Mouse (Mus musculus) frontal cortex, postnatal 10 days (tissue): ENCODE measurements around the gene Cog1.

Experiments used
- DNase-seq, 2 experiments: peaks; one replicate each; pipeline ENCODE4 v3.0.0; 2022; ENCODE audit warnings: low spot score in 2 of 2, mixed read lengths in 1 of 2

Cog1 gene

GRCm38 (mm10) chr11:113648690-113649352 is at the start of gene Cog1:
Gene Cog1 (plus strand): TSS chr11:113649169.
- DNase-seq: no peak

DNA sequence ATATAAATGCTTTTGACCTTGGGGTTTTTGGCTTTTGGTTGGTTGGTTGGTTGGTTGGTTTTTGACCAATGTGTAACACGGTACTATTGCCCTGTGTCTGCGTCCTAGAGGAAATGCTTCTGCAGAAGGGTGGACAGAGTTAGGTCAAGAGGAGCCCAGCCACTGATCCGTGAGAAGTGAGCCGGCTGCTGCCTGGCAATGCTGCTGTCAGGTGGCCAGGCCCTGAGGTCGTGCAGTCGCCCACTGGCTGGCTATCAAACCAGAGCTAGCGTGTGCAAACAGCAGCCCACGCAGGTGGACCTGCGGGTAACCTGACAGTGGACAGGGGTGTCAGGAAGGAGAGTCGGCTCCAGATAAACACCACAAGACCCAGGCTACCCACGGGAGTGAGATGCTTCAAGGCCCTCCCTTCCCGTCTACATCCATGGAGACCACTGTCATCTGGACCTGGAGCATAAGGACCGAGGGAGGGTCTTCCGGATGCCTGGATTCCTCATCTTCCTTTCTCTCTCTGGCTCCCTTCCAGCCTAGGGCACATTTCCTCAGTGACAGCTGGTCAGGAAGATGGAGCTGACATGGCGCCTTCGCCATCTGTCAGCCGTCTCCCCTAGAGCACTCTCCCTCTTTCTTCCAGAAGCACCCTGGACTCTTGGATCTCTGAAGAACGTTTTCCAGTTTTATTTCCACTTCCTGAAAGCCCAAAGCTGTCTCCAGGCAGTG is 48.3 kb upstream of the Cog1 start:
- DNase-seq: no peak

GRCm38 (mm10) chr11:113601616-113602343 is 47.2 kb upstream of the Cog1 start:
- no peak for DNase-seq

DNA sequence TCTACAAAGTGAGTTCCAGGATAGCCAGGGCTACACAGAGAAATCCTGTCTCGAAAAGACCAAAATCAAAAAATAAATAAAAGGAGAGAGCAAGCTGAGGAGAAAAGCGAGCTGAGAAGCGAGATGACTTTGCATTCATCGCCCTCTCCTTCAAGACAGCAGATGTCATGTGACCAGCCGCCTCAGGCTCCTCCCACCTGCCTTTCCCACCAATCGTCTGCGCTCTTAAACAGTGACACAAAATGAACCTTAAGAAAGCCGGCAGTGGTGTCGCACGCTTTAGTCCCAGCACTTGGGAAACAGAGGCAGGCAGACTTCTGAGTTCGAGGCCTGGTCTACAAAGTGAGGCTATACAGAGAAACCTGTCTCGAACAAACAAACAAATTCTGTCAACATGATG is 41.4 kb upstream of the Cog1 start:
- no peak for DNase-seq

GRCm38 (mm10) chr11:113609581-113609980 is 39.4 kb upstream of the Cog1 start:
- no peak for DNase-seq

- no peak for DNase-seq
These were observed 38.7 kb upstream of the Cog1 start for GRCm38 (mm10) chr11:113610266-113610665.

- no peak for DNase-seq
These were observed 37.8 kb upstream of the Cog1 start for GRCm38 (mm10) chr11:113611112-113611646.

GRCm38 (mm10) chr11:113611664-113612611 is 37.0 kb upstream of the Cog1 start:
- DNase-seq: peak in 1 of 2 experiments; percentile 57

DNA sequence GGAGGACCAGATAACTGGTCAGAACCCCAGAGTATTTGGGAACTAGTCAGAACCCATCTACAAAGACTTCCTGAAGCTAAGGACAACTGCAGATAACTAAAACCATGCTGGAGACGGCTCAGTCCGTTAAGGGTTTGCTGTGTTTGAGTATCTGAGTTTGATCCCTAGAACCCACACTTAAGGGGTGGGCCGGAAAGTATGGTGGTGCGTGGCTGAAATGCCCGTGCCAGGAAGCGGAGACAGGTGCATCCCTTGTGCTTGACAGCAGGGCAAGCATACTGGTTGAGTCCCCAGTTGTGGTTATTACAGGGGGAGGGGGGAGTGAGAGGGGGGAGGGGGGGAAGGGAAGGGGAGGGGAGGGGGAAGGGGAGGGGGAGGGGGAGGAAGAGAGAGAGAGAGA is 34.5 kb upstream of the Cog1 start:
- DNase-seq: no peak

DNA sequence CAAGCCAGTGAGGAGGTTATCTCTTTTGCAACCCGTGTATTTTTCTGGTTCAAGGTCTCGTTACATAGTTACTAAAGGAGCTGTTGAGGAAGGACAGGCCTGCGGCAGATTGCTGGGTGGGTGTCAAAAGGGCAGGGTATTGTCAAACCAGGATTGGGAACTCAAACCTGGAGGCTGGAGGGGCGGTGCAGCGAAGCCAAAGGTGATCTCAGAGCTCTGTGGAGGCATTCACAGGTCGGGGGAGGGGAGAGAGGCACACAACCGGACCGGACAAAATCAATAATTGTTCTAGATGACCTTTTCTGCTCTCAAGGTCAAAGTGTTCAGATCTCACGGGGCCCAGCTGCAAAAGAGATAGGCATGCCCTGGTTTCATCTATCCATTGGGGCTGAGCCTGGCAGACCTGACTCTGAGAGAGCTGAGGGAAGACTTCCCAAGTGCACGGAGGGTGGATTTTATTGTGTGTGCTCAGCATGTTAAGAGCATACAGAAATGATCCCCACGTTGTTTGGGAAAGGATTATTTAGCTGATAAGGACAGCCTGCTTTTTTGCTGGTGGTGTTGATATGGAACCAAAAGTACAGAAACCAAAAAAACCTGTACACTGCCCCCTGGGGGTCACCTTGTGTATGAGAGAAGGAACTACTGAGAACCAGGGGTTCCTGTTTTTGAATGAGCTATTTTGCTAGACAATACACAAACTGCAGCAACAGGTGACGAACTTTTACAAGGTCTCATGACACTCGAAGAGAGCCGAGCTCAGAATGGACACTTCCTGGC is 31.6 kb upstream of the Cog1 start:
- peak; percentile 45 to 62 for DNase-seq

DNA sequence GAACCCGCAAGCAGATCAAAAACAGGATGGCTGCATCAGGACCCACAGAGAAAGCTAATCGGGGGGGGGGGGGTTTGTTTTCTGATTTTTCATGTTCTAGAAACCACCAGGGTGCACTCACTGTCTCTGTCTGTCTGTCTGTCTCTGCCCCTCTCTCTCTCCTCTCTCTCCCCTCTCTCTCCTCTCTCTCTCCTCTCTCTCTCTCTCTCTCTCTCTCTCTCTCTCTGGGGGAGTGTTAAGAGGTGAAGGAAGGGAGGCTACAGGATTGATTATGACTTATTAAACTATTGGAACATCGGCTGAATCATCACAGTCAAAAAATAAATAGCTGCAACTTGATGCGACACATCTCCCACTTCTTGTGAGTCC is 30.7 kb upstream of the Cog1 start:
- DNase-seq: no peak

DNA sequence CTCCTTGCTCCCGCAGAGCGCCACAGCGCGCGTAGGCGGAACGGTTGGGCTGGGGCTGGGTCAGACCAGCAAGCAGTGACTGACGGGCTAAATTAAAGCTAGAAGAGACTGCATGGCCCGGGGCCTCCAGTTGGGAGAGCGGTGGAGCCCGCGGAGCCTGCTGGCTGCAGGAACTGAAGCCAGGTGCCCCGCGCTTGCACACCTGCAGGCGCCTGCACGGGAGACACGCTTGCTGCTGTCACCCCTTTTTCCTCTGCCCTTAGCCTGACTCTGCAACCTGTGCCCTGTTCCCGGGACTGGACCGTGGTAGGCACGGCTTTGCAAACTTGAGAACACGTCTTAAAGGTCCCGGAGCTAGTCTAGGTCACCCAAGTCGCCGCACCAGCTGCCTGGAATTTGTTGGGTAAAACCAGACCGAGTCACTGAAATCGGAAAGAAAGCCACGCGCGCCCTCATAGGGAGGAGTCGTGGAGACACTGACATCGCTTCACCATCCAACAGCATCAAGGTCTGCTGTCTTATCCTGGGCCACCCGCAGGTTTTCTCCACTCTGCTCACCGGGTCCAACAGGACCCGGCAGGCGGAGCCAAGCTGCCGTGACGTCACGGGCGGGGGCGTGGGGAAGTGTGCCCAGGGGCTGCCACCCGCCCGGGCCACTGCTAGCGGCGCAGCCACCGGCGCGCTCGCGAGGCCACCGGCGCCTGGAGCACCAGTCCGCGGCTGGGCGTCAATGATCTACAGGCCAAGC is 30.1 kb upstream of the Cog1 start, which contains the start of gene Sstr2:
Sstr2 (plus strand) TSS at position 671 of the 748 bp plus-strand sequence.
- DNase-seq: peak; percentile 71 to 77

- DNase-seq: no peak
These were observed 29.4 kb upstream of the Cog1 start for GRCm38 (mm10) chr11:113619420-113620080.

DNA sequence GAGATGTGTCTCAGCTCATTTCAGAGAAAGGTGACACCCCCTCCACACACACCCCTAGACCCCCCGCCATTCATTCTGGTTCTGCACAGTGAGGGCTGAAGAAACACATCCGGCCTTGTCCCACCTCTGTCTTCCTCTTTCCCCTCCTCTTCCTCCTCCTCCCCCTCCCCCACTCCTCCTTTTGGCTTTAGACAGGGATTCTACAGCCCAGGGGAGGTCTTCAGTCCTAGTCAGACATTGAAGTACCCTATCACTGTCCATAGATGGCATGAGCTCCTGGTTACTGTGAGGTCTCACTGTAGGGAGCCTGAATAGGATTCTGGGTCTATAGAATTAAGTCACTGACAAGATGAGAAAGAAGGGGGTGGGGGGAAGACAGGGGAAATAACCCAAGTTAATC is 28.0 kb upstream of the Cog1 start:
- DNase-seq: no peak

GRCm38 (mm10) chr11:113622028-113622427 is 26.9 kb upstream of the Cog1 start:
- no peak for DNase-seq

DNA sequence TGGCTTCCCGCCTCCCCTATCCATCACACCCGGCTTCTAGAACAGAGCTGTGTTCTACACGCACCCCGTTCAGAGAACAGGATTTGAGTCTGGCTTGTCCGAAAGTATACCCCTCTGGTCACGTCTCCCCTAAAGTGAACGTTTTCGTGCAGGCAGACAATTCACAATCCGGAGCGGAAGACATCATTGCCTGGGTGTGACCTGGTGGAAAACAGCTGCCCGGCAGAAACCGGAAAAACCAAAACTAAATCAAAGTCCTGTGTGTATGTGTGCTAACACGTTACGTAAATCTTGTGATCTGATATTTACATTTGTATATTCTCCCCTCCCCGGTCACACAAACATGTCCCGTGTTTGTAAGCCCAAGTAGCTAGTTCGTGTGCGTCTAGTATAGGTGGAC is 23.5 kb upstream of the Cog1 start:
- DNase-seq: no peak

- no peak for DNase-seq
These were observed 21.2 kb upstream of the Cog1 start for GRCm38 (mm10) chr11:113627785-113628184.

DNA sequence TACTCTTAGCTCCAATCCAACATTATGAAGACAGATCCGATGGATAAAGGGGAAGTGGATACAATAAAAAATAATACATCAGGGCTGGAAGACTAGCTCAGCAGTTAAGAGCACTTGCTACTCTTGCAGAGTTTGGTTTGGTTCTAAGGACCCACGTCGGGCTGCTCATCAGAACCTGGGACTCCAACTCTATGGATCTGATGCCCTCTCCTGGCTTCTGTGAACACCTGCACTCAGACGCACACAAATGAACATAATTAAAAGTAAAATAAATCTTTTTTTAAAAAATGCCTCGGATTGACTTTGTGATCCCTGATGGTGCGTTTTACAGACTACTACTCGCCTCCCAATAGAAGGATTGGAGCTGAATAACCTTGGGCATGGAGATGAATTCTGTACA is 18.3 kb upstream of the Cog1 start:
- DNase-seq: no peak

GRCm38 (mm10) chr11:113631302-113631701 is 17.7 kb upstream of the Cog1 start:
- DNase-seq: no peak
